Mouse (Mus musculus) central nervous system, embryonic 14 days (tissue): ENCODE data around the gene Cdc5l. TPM values are rescaled to one million over a fixed set of nuclear protein-coding genes. Genes with fewer than 3 reads are reported as not detected.

ENCODE experiments used
- polyA plus RNA-seq: library from polyadenylated mRNA; depleted of rRNA; stranded (reverse); fragments of >200 nt; gene quantifications from 2 replicates; pipeline ENCODE4 v1.2.3, GENCODE M21; 2012; rRNA removed

Cdc5l gene
- 46.0 and 46.7 TPM in 2 replicates for polyA plus RNA-seq

DNA sequence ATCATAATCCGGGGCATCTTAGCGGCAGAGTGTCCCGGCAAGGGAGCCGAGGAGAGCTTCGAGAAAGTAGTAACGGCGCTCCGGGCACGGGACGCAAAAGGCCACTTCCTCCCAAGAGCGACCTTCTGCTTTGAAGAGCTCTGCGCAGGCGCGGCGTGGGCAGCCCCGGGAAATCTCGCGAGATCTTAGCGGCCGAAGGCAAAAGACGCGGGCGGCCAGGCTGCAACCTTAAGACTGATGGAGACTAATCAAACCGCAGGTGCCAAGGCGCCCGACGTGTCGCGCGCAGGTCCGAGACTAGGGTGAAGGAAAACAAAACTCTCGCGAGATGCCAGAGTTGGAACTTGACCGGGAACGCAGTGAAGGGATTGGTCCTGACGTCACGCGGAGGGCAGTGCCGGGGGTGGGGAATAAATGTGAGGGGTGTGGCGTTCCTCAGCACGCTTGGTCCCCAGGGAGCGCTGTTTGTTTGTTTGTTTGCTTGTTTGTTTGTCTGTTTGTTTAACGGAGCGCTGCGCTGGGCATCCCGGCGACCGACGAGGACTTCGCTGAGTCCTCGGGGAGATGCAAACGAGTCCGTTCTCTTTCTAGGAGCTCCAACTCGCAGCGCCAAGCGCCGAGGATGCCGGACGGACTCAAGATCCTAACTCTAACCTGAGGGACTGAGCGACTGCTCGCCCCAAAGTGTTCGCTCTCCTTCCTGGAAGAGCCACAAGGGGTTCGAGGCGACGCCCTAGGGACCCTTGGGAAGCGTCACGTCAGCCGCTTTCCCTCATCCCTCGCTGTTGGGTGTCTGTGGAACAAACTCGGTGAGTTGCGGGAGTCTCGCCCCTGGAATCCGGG, at the start of gene Cdc5l:
Gene Cdc5l, minus strand, starts transcription at position 319 of the 843 bp plus-strand sequence.

GRCm38 (mm10) chr17:45474669-45475465, 41.3 kb upstream of the Cdc5l start, which contains the start of gene Spats1:
TSS of gene Spats1 (minus strand) at chr17:45475415.

Other genes starting within 250 kb of the Cdc5l start
- 0.57 and 0.85 TPM in 2 replicates for gene Spats1, start 41.7 kb upstream of the Cdc5l start, polyA plus RNA-seq
- gene Aars2, start 73.1 kb upstream of the Cdc5l start, polyA plus RNA-seq, result 22.7 and 22.8 TPM in 2 replicates
- gene Tcte1, start 89.7 kb upstream of the Cdc5l start, polyA plus RNA-seq, result 0.52 and 0.53 TPM in 2 replicates
- gene Tmem151b, start 115.9 kb upstream of the Cdc5l start, polyA plus RNA-seq, result 27.9 and 29.9 TPM in 2 replicates
- gene Nfkbie, start 122.0 kb upstream of the Cdc5l start, polyA plus RNA-seq, result 3.1 and 3.6 TPM in 2 replicates
- 68.9 and 77.4 TPM in 2 replicates for gene Slc35b2, start 130.1 kb upstream of the Cdc5l start, polyA plus RNA-seq
- 1,024 and 1,065 TPM in 2 replicates for gene Hsp90ab1, start 139.5 kb upstream of the Cdc5l start, polyA plus RNA-seq
- gene Slc29a1, start 165.9 kb upstream of the Cdc5l start, polyA plus RNA-seq, result 47.3 and 50.7 TPM in 2 replicates
- gene Mymx, start 168.4 kb upstream of the Cdc5l start, polyA plus RNA-seq, result 0.45 and 8.2 TPM in 2 replicates
- 0.06 and 1.9 TPM in 2 replicates for gene Capn11, start 225.6 kb upstream of the Cdc5l start, polyA plus RNA-seq